Mouse (Mus musculus) ovary, adult 18-20 months (tissue): ENCODE results near the gene Ly6c2.
"Not testable (repeated sequence)": the region's sequence is repeated elsewhere in the genome, so short reads cannot be mapped to it uniquely, and the experiment has no call there.

Experiments
- DNase-seq: peaks from one replicate; pipeline ENCODE4 v3.0.0; 2022; ENCODE audit warnings: low spot score, mixed read lengths

The Ly6c2 gene

GRCm38 (mm10) chr15:75111861-75112630, at the start of gene Ly6c2:
Ly6c2 (minus strand) TSS chr15:75111970.
- DNase-seq: not testable (repeated sequence)

GRCm38 (mm10) chr15:75157646-75158045, 45.9 kb upstream of the Ly6c2 start:
- DNase-seq: no peak

GRCm38 (mm10) chr15:75154940-75155339, 43.2 kb upstream of the Ly6c2 start, which contains the start of gene Ly6g:
Ly6g (plus strand) TSS chr15:75155240.
- DNase-seq: no peak

GRCm38 (mm10) chr15:75153087-75153486, 41.3 kb upstream of the Ly6c2 start:
- no peak for DNase-seq

GRCm38 (mm10) chr15:75143735-75144134, 32.0 kb upstream of the Ly6c2 start:
- no peak for DNase-seq

GRCm38 (mm10) chr15:75141812-75142360, 30.1 kb upstream of the Ly6c2 start:
- not testable (repeated sequence) for DNase-seq

- not testable (repeated sequence) for DNase-seq
Observed at GRCm38 (mm10) chr15:75137739-75138138, 26.0 kb upstream of the Ly6c2 start.

- not testable (repeated sequence) for DNase-seq
Observed at GRCm38 (mm10) chr15:75135090-75135783, 23.5 kb upstream of the Ly6c2 start.

- DNase-seq: not testable (repeated sequence)
Observed at GRCm38 (mm10) chr15:75132346-75132745, 20.6 kb upstream of the Ly6c2 start.

GRCm38 (mm10) chr15:75120066-75120465, 8.3 kb upstream of the Ly6c2 start:
- DNase-seq: no peak

GRCm38 (mm10) chr15:75118742-75119141, 7.0 kb upstream of the Ly6c2 start:
- DNase-seq: not testable (repeated sequence)

- DNase-seq: not testable (repeated sequence)
Observed at GRCm38 (mm10) chr15:75117481-75117880, 5.7 kb upstream of the Ly6c2 start.

- no peak for DNase-seq
Observed at GRCm38 (mm10) chr15:75116525-75116924, 4.8 kb upstream of the Ly6c2 start.

GRCm38 (mm10) chr15:75110424-75110823, 1.3 kb downstream of the Ly6c2 start:
- not testable (repeated sequence) for DNase-seq

- no peak for DNase-seq
Observed at GRCm38 (mm10) chr15:75099261-75099660, 12.5 kb downstream of the Ly6c2 start.

- DNase-seq: not testable (repeated sequence)
Observed at GRCm38 (mm10) chr15:75088041-75088440, 23.7 kb downstream of the Ly6c2 start.

- no peak for DNase-seq
Observed at GRCm38 (mm10) chr15:75069965-75070364, 41.8 kb downstream of the Ly6c2 start.

GRCm38 (mm10) chr15:75062030-75062574, 49.7 kb downstream of the Ly6c2 start:
- DNase-seq: not testable (repeated sequence)

GRCm38 (mm10) chr15:75060505-75060904, 51.3 kb downstream of the Ly6c2 start:
- DNase-seq: peak; percentile 13
